Mouse (Mus musculus): ENCODE measurements around the gene Mpzl3. TPM values are rescaled to one million over a fixed set of nuclear protein-coding genes. Genes with fewer than 3 reads are reported as not detected.

Mpzl3 gene
- polyA plus RNA-seq, 1 experiment from 2014 or later = 1.3 TPM

GRCm38 (mm10) chr9:45058304-45058940 is 3.4 kb downstream of the Mpzl3 start:
- DNase-seq (ENCODE audit: low spot score) (no peak), ATAC-seq (no peak)
- Histone ChIP-seq H3K36me3 (ENCODE audit: control insufficient read depth, insufficient read depth, low read length) (no peaks in the 10 kb centered on the region), H3K9me3 (replicated peaks; ENCODE audit: control insufficient read depth, low read length) (no peaks in the 10 kb centered on the region), H3K9ac (ENCODE audit: low read length) (no peak overlapping the region), H3K27ac (ENCODE audit: low read depth, low read length) (no peak overlapping the region), H3K4me2 (ENCODE audit: low read length) (no peak overlapping the region), H3K4me1 (ENCODE audit: control insufficient read depth, insufficient read depth, low read length) (no peaks in the 10 kb centered on the region), H3K4me3 (ENCODE audit: low read depth, low read length) (no peak overlapping the region), H3K27me3 (replicated peaks; ENCODE audit: control insufficient read depth, insufficient read depth, low read length) (peaks cover 14% of the 10 kb centered on the region; the same call in 1 of the 2 replicates)
- 59% methylated on average over 5 of the region's 5 CpGs for WGBS

- ATAC-seq = no peak
These were observed 5.2 kb downstream of the Mpzl3 start for GRCm38 (mm10) chr9:45060151-45060550.

GRCm38 (mm10) chr9:45062677-45063076 is 7.7 kb downstream of the Mpzl3 start:
- ATAC-seq (no peak), DNase-seq (ENCODE audit: low spot score) (no peak)
- Histone ChIP-seq H3K4me1 (ENCODE audit: control insufficient read depth, insufficient read depth, low read length) (no peaks in the 10 kb centered on the region), H3K27ac (ENCODE audit: low read depth, low read length) (no peak overlapping the region), H3K27me3 (replicated peaks; ENCODE audit: control insufficient read depth, insufficient read depth, low read length) (peaks cover 11% of the 10 kb centered on the region; the same call in 1 of the 2 replicates), H3K4me3 (ENCODE audit: low read depth, low read length) (no peak overlapping the region), H3K9ac (ENCODE audit: low read length) (no peak overlapping the region), H3K4me2 (ENCODE audit: low read length) (no peak overlapping the region), H3K9me3 (replicated peaks; ENCODE audit: control insufficient read depth, low read length) (no peaks in the 10 kb centered on the region), H3K36me3 (ENCODE audit: control insufficient read depth, insufficient read depth, low read length) (no peaks in the 10 kb centered on the region)
- 73% methylated on average over 3 of the region's 3 CpGs for WGBS

More at GRCm38 (mm10) chr9:45060151-45060550, 5.2 kb downstream of the Mpzl3 start:
- peaks cover 14% of the 10 kb centered on the region; the same call in 1 of the 2 replicates for H3K27me3 ChIP-seq (replicated peaks; ENCODE audit: control insufficient read depth, insufficient read depth, low read length)
- H3K9me3 ChIP-seq (replicated peaks; ENCODE audit: control insufficient read depth, low read length) = no peaks in the 10 kb centered on the region
- H3K4me1 ChIP-seq (ENCODE audit: control insufficient read depth, insufficient read depth, low read length) = no peaks in the 10 kb centered on the region
- H3K27ac ChIP-seq (ENCODE audit: low read depth, low read length) = no peak overlapping the region
- H3K9ac ChIP-seq (ENCODE audit: low read length) = no peak overlapping the region
- H3K4me3 ChIP-seq (ENCODE audit: low read depth, low read length) = no peak overlapping the region
- no peak overlapping the region for H3K4me2 ChIP-seq (ENCODE audit: low read length)
- no peak for DNase-seq (ENCODE audit: low spot score)
- 38% methylated on average over 7 of the region's 7 CpGs for WGBS
- no peaks in the 10 kb centered on the region for H3K36me3 ChIP-seq (ENCODE audit: control insufficient read depth, insufficient read depth, low read length)

GRCm38 (mm10) chr9:45064421-45064820 is 9.4 kb downstream of the Mpzl3 start:
- Histone ChIP-seq H3K9ac (ENCODE audit: low read length) (no peak overlapping the region), H3K9me3 (replicated peaks; ENCODE audit: control insufficient read depth, low read length) (no peaks in the 10 kb centered on the region), H3K4me3 (ENCODE audit: low read depth, low read length) (no peak overlapping the region), H3K4me2 (ENCODE audit: low read length) (no peak overlapping the region), H3K4me1 (ENCODE audit: control insufficient read depth, insufficient read depth, low read length) (no peaks in the 10 kb centered on the region), H3K27me3 (replicated peaks; ENCODE audit: control insufficient read depth, insufficient read depth, low read length) (peaks cover 11% of the 10 kb centered on the region; the same call in 1 of the 2 replicates), H3K36me3 (ENCODE audit: control insufficient read depth, insufficient read depth, low read length) (no peaks in the 10 kb centered on the region), H3K27ac (ENCODE audit: low read depth, low read length) (no peak overlapping the region)
- WGBS = 90% methylated on average over 6 of the region's 6 CpGs
- DNase-seq (ENCODE audit: low spot score) (no peak), ATAC-seq (no peak)

GRCm38 (mm10) chr9:45066735-45067134 is 11.7 kb downstream of the Mpzl3 start:
- no peaks in the 10 kb centered on the region for H3K9me3 ChIP-seq (replicated peaks; ENCODE audit: control insufficient read depth, low read length)
- ATAC-seq (no peak), DNase-seq (ENCODE audit: low spot score) (no peak)
- no peaks in the 10 kb centered on the region for H3K36me3 ChIP-seq (ENCODE audit: control insufficient read depth, insufficient read depth, low read length)
- H3K27ac ChIP-seq (ENCODE audit: low read depth, low read length) = no peak overlapping the region
- no peak overlapping the region for H3K9ac ChIP-seq (ENCODE audit: low read length)
- whole genome bisulfite sequencing = 80% methylated on average over 4 of the region's 4 CpGs
- H3K4me2 ChIP-seq (ENCODE audit: low read length) = no peak overlapping the region
- H3K4me3 ChIP-seq (ENCODE audit: low read depth, low read length) = no peak overlapping the region
- no peaks in the 10 kb centered on the region for H3K4me1 ChIP-seq (ENCODE audit: control insufficient read depth, insufficient read depth, low read length)
- no peaks in the 10 kb centered on the region for H3K27me3 ChIP-seq (replicated peaks; ENCODE audit: control insufficient read depth, insufficient read depth, low read length)

- no peaks in the 10 kb centered on the region for H3K36me3 ChIP-seq (ENCODE audit: control insufficient read depth, insufficient read depth, low read length)
- H3K9me3 ChIP-seq (replicated peaks; ENCODE audit: control insufficient read depth, low read length) = no peaks in the 10 kb centered on the region
- ATAC-seq = no peak
- WGBS = 63% methylated on average over 3 of the region's 3 CpGs
- no peak overlapping the region for H3K9ac ChIP-seq (ENCODE audit: low read length)
- no peaks in the 10 kb centered on the region for H3K4me1 ChIP-seq (ENCODE audit: control insufficient read depth, insufficient read depth, low read length)
- no peak for DNase-seq (ENCODE audit: low spot score)
- no peak overlapping the region for H3K4me2 ChIP-seq (ENCODE audit: low read length)
- no peaks in the 10 kb centered on the region for H3K27me3 ChIP-seq (replicated peaks; ENCODE audit: control insufficient read depth, insufficient read depth, low read length)
- H3K4me3 ChIP-seq (ENCODE audit: low read depth, low read length) = no peak overlapping the region
- H3K27ac ChIP-seq (ENCODE audit: low read depth, low read length) = no peak overlapping the region
These were observed 16.8 kb downstream of the Mpzl3 start for GRCm38 (mm10) chr9:45071800-45072199.

GRCm38 (mm10) chr9:45077859-45078258 is 22.9 kb downstream of the Mpzl3 start:
- no peaks in the 10 kb centered on the region for H3K27me3 ChIP-seq (replicated peaks; ENCODE audit: control insufficient read depth, insufficient read depth, low read length)
- H3K9ac ChIP-seq (ENCODE audit: low read length) = no peak overlapping the region
- DNase-seq (ENCODE audit: low spot score) = no peak
- H3K4me2 ChIP-seq (ENCODE audit: low read length) = no peak overlapping the region
- no peak overlapping the region for H3K4me3 ChIP-seq (ENCODE audit: low read depth, low read length)
- H3K36me3 ChIP-seq (ENCODE audit: control insufficient read depth, insufficient read depth, low read length) = no peaks in the 10 kb centered on the region
- ATAC-seq = no peak
- H3K9me3 ChIP-seq (replicated peaks; ENCODE audit: control insufficient read depth, low read length) = no peaks in the 10 kb centered on the region
- 63% methylated on average over 3 of the region's 3 CpGs for WGBS
- H3K27ac ChIP-seq (ENCODE audit: low read depth, low read length) = no peak overlapping the region
- no peaks in the 10 kb centered on the region for H3K4me1 ChIP-seq (ENCODE audit: control insufficient read depth, insufficient read depth, low read length)

- Histone ChIP-seq H3K27me3 (replicated peaks; ENCODE audit: control insufficient read depth, insufficient read depth, low read length) (no peaks in the 10 kb centered on the region), H3K4me1 (ENCODE audit: control insufficient read depth, insufficient read depth, low read length) (no peaks in the 10 kb centered on the region), H3K4me3 (ENCODE audit: low read depth, low read length) (no peak within 1 kb of the TSS), H3K27ac (ENCODE audit: low read depth, low read length) (no peak within 1 kb of the TSS), H3K9ac (ENCODE audit: low read length) (no peak within 1 kb of the TSS), H3K36me3 (ENCODE audit: control insufficient read depth, insufficient read depth, low read length) (no peaks in the 10 kb centered on the region), H3K4me2 (ENCODE audit: low read length) (no peak within 1 kb of the TSS), H3K9me3 (replicated peaks; ENCODE audit: control insufficient read depth, low read length) (no peaks in the 10 kb centered on the region)
- ATAC-seq (no peak), DNase-seq (ENCODE audit: low spot score) (no peak)
- 93% methylated on average over 5 of the region's 5 CpGs for WGBS
These were observed 24.0 kb downstream of the Mpzl3 start, which contains the start of gene Jaml for GRCm38 (mm10) chr9:45079011-45079410. Gene Jaml (plus strand): TSS chr9:45079183.

- ATAC-seq (no peak), DNase-seq (ENCODE audit: low spot score) (no peak)
- Histone ChIP-seq H3K4me3 (ENCODE audit: low read depth, low read length) (no peak overlapping the region), H3K9ac (ENCODE audit: low read length) (no peak overlapping the region), H3K27me3 (replicated peaks; ENCODE audit: control insufficient read depth, insufficient read depth, low read length) (no peaks in the 10 kb centered on the region), H3K36me3 (ENCODE audit: control insufficient read depth, insufficient read depth, low read length) (no peaks in the 10 kb centered on the region), H3K4me1 (ENCODE audit: control insufficient read depth, insufficient read depth, low read length) (no peaks in the 10 kb centered on the region), H3K27ac (ENCODE audit: low read depth, low read length) (no peak overlapping the region), H3K9me3 (replicated peaks; ENCODE audit: control insufficient read depth, low read length) (no peaks in the 10 kb centered on the region), H3K4me2 (ENCODE audit: low read length) (no peak overlapping the region)
- WGBS = 86% methylated on average over 3 of the region's 3 CpGs
These were observed 28.1 kb downstream of the Mpzl3 start for GRCm38 (mm10) chr9:45083132-45083531.

Data from forebrain, embryonic 14.5 days (tissue).